Mouse (Mus musculus): Measurements from ENCODE around the gene Hypk.

- TF ChIP-seq POLR2A (IDR thresholded peaks at IDR 0.05; ENCODE audit: low read depth, low read length) (no peak), CTCF (IDR thresholded peaks at IDR 0.05; ENCODE audit: extremely low read depth, insufficient read depth, insufficient read length, insufficient replicate concordance) (no peak)
These were observed 49.8 kb upstream of the Hypk start for GRCm38 (mm10) chr2:121403296-121403695.
